Mouse (Mus musculus) brain, embryonic 14.5 days (tissue): Measurements from ENCODE around the gene Mansc1.

Experiments
- CTCF ChIP-seq: fragments of 200-500 bp; IDR thresholded peaks from 2 replicates; pipeline ENCODE4 v1.5.1; 2012; ENCODE audit warnings: inconsistent platforms, mild to moderate bottlenecking, moderate library complexity, borderline replicate concordance; ENCODE audit not compliant: insufficient read depth, insufficient read length; ENCODE audit errors: extremely low read depth
- POLR2A ChIP-seq: fragments of 200-500 bp; IDR thresholded peaks from 2 replicates; pipeline ENCODE4 v1.6.1; 2012; ENCODE audit warnings: mild to moderate bottlenecking, inconsistent platforms, borderline replicate concordance; ENCODE audit not compliant: poor library complexity, insufficient read depth, insufficient read length, severe bottlenecking; ENCODE audit errors: extremely low read depth

DNA sequence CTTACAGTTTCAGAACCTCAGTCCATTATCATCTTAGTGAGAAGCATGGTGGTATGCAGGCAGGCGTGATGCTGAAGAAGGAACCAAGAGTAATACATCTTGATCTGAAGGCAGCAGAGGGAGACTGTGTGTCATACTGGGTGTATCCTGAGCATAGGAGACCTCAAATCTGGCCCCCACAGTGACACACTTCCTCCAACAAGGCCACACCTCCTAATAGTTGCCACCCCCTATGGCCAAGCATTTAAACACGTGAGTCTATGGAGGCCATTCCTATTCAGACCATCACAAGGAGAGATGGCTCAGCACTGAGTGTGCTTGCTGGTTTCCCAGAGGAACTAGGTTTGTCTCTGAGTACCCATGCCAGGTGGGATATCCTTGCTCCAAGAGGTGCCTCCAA is 40.7 kb downstream of the Mansc1 start:
- no peak for TF ChIP-seq CTCF
- TF ChIP-seq POLR2A = no peak
